Mouse (Mus musculus) heart, adult 2 months (tissue): ENCODE results near the gene Itgb5. TPM values are rescaled to one million over a fixed set of nuclear protein-coding genes. Genes with fewer than 3 reads are reported as not detected.
A peak's percentile ranks its signal among the peaks of the same experiment; 100 is the strongest.

Source experiments
- DNase-seq, 2 experiments: peaks; one replicate each; pipeline ENCODE4 v3.0.0; 2021
- H3K27ac ChIP-seq: fragments of 200-600 bp; 2 replicates; pipeline ENCODE4 v1.8.1; 2022
- H3K27me3 ChIP-seq: fragments of 200-500 bp; 2 replicates; pipeline ENCODE4 v1.6.1; 2012; ENCODE audit warnings: mild to moderate bottlenecking, low read length, inconsistent platforms, mixed read lengths; ENCODE audit not compliant: control insufficient read depth, insufficient read depth
- H3K36me3 ChIP-seq: fragments of 200-500 bp; 2 replicates; pipeline ENCODE4 v1.6.1; 2012; ENCODE audit warnings: low read length, inconsistent platforms; ENCODE audit not compliant: control insufficient read depth, insufficient read depth
- H3K4me1 ChIP-seq: fragments of 200-500 bp; 2 replicates; pipeline ENCODE4 v1.6.1; 2011; ENCODE audit warnings: low read length; ENCODE audit not compliant: control insufficient read depth, insufficient read depth
- H3K4me3 ChIP-seq: fragments of 200-600 bp; 2 replicates; pipeline ENCODE4 v1.8.1; 2022
- H3K79me2 ChIP-seq: fragments of 200-500 bp; replicated peaks from 2 replicates; pipeline ENCODE4 v1.6.1; 2012; ENCODE audit warnings: mild to moderate bottlenecking, inconsistent platforms, low read length, moderate library complexity, mixed read lengths; ENCODE audit not compliant: control insufficient read depth, insufficient read depth
- H3K9ac ChIP-seq: fragments of 200-500 bp; 2 replicates; pipeline ENCODE4 v1.6.1; 2012; ENCODE audit warnings: low read depth, mild to moderate bottlenecking, control low read depth, inconsistent platforms, low read length, mixed read lengths
- CTCF ChIP-seq: fragments of 200-600 bp; IDR thresholded peaks from 2 replicates; pipeline ENCODE4 v1.8.1; 2022; ENCODE audit warnings: antibody characterized with exemption, mild to moderate bottlenecking, moderate library complexity
- EP300 ChIP-seq: fragments of 200-500 bp; IDR thresholded peaks from 2 replicates; pipeline ENCODE4 v1.6.1; 2011; ENCODE audit warnings: low read depth, low read length, control low read depth; ENCODE audit not compliant: insufficient read depth
- POLR2A ChIP-seq: fragments of 200-500 bp; IDR thresholded peaks from 2 replicates; pipeline ENCODE4 v1.6.1; 2011; ENCODE audit warnings: mild to moderate bottlenecking, low read depth, low read length, control low read depth; ENCODE audit not compliant: insufficient read depth
- WGBS: fragments of 180-500 bp; shearing (Covaris S2); methylation state at CpG from one replicate; pipeline ENCODE4 v1.1.7; 2018; 5-methylcytosine and 5-hydroxymethylcytosine counted together
- intact Hi-C: fragments of 180-260 bp; cut with DNase I; formaldehyde crosslinking; loops from one replicate; pipeline ENCODE4 v1.15.1; 2025
- polyA plus RNA-seq: library from polyadenylated mRNA; depleted of rRNA; stranded (reverse); fragments of >200 nt; gene quantifications from 2 replicates; pipeline ENCODE4 v1.2.3, GENCODE M21; 2012
- total RNA-seq, 2 experiments: library from RNA; stranded (reverse); gene quantifications; 2 replicates each; pipeline ENCODE4 v1.2.3; 2021

Itgb5 gene
- total and polyA plus RNA-seq, 3 experiments = 83.2 to 95.7 (median 95.3) TPM

- peaks cover 18% of the 10 kb centered on the region for H3K4me1 ChIP-seq
- H3K4me3 ChIP-seq = no peak overlapping the region
- intact Hi-C loops = loop anchor here (2.0 kb wide), 1 partner anchor 63 kb away; no protein-coding TSS in a partner anchor
- no peaks in the 10 kb centered on the region for H3K27me3 ChIP-seq
- H3K9ac ChIP-seq = no peak overlapping the region
- TF ChIP-seq CTCF (no peak), POLR2A (no peak), EP300 (no peak)
- peak; percentile 64 to 75 for DNase-seq
- H3K79me2 ChIP-seq = no peaks in the 10 kb centered on the region
- WGBS = 33% methylated on average over 6 of the region's 6 CpGs
- H3K36me3 ChIP-seq = peaks cover 3% of the 10 kb centered on the region
- peak overlapping the region; percentile 64 for H3K27ac ChIP-seq
Measured at GRCm38 (mm10) chr16:33878041-33878783, 48.7 kb downstream of the Itgb5 start.

- Histone ChIP-seq H3K36me3 (peaks cover 3% of the 10 kb centered on the region), H3K4me3 (no peak overlapping the region), H3K79me2 (no peaks in the 10 kb centered on the region), H3K27ac (peak overlapping the region; percentile 64), H3K4me1 (peaks cover 20% of the 10 kb centered on the region), H3K9ac (no peak overlapping the region), H3K27me3 (no peaks in the 10 kb centered on the region)
- no peak for DNase-seq
- WGBS = 52% methylated on average over 6 of the region's 6 CpGs
- no peak for TF ChIP-seq EP300
- 0 out of 2 replicates have a peak, but pooled peaks have one; percentile 17 for TF ChIP-seq CTCF
- intact Hi-C loops = loop anchor here (2.0 kb wide), 1 partner anchor 62 kb away; no protein-coding TSS in a partner anchor
Measured at GRCm38 (mm10) chr16:33879031-33879430, 49.6 kb downstream of the Itgb5 start.

- Histone ChIP-seq H3K79me2 (no peaks in the 10 kb centered on the region), H3K36me3 (peaks cover 8% of the 10 kb centered on the region), H3K27me3 (no peaks in the 10 kb centered on the region), H3K4me3 (no peak overlapping the region), H3K4me1 (peaks cover 22% of the 10 kb centered on the region), H3K9ac (no peak overlapping the region), H3K27ac (peak overlapping the region; percentile 64; the same call in 1 of the 2 replicates)
- TF ChIP-seq POLR2A = no peak
- no peak for TF ChIP-seq EP300
- no peak for TF ChIP-seq CTCF
- intact Hi-C loops = loop anchor here (2.0 kb wide), 1 partner anchor 61 kb away; no protein-coding TSS in a partner anchor
- no peak for DNase-seq
- 47% methylated on average over 4 of the region's 4 CpGs for WGBS
Measured at GRCm38 (mm10) chr16:33879556-33879955, 50.1 kb downstream of the Itgb5 start.

- no peak for DNase-seq
- H3K4me1 ChIP-seq = peaks cover 27% of the 10 kb centered on the region
- H3K4me3 ChIP-seq = no peak overlapping the region
- no peak for TF ChIP-seq POLR2A
- no peak for TF ChIP-seq CTCF
- TF ChIP-seq EP300 = no peak
- no peaks in the 10 kb centered on the region for H3K27me3 ChIP-seq
- no peaks in the 10 kb centered on the region for H3K79me2 ChIP-seq
- intact Hi-C loops = no loop called here
- no peak overlapping the region for H3K9ac ChIP-seq
- no peak overlapping the region for H3K27ac ChIP-seq
- H3K36me3 ChIP-seq = peaks cover 14% of the 10 kb centered on the region
- WGBS = 81% methylated on average over 4 of the region's 4 CpGs
Measured at GRCm38 (mm10) chr16:33880765-33881164, 51.3 kb downstream of the Itgb5 start.

GRCm38 (mm10) chr16:33882540-33882939 is 53.1 kb downstream of the Itgb5 start:
- TF ChIP-seq POLR2A (no peak), EP300 (0 out of 2 replicates have a peak, but pooled peaks have one; percentile 23), CTCF (no peak)
- peak overlapping the region; percentile 72 for H3K27ac ChIP-seq
- H3K9ac ChIP-seq = no peak overlapping the region
- peaks cover 35% of the 10 kb centered on the region for H3K4me1 ChIP-seq
- no peaks in the 10 kb centered on the region for H3K79me2 ChIP-seq
- 45% methylated on average over 4 of the region's 4 CpGs for WGBS
- H3K4me3 ChIP-seq = no peak overlapping the region
- peaks cover 18% of the 10 kb centered on the region for H3K36me3 ChIP-seq
- peak in 1 of 2 experiments; percentile 73 for DNase-seq
- no peaks in the 10 kb centered on the region for H3K27me3 ChIP-seq
- intact Hi-C loops = no loop called here
